ENCODE assay signal across 26 mouse cellular contexts in genomic region chr8:90115436-90115835, GRCm38 (mm10).
DNase-seq lines count a peak whose midpoint lies in the region; TF ChIP-seq lines count a peak whose summit lies in the region.
"Had no signal": no experiment of that assay in that cellular context is flagged by ENCODE, and none has a peak within 500 bp of the region (broad histone marks: within the 10 kb centered on the region; RNA-seq: fewer than 3 reads in every experiment).

No protein-coding gene starts in this region.

- H3K4me3 ChIP-seq in layer of hippocampus, adult 2 months: no peak overlapping the region
- H3K4me3 ChIP-seq: forebrain, embryonic 10.5 days; heart, embryonic 12.5 days; kidney, embryonic 15.5 days; limb, embryonic 13.5 days; liver, embryonic 12.5 days; neural tube, embryonic 15.5 days had no signal

- peak; percentile 8 to 13 for DNase-seq in layer of hippocampus, adult 2 months (ENCODE audit: low spot score in 2 of 2)
- DNase-seq in layer of hippocampus, adult 9-10 months (ENCODE audit: low spot score): no peak
- DNase-seq in frontal cortex, adult 2 months (ENCODE audit: extremely low spot score in 1 of 2, low spot score in 1 of 2): peak; percentile 38 to 57
- peak; percentile 3 to 18 for DNase-seq in left cerebral cortex, postnatal 10 days (ENCODE audit: extremely low spot score in 1 of 2, low spot score in 2 of 2)
- DNase-seq in right cerebral cortex, postnatal 14 days: peak; percentile 8
- no peak for DNase-seq in heart, postnatal 14 days
- DNase-seq in spleen, postnatal 36 days (ENCODE audit: low spot score in 2 of 2): no peak
- DNase-seq in kidney, postnatal 4 days: no peak
- DNase-seq: adrenal gland, postnatal 25 days; cerebellum, adult 11 months; cerebellum, postnatal 10 days; forebrain, postnatal 0 days; gastrocnemius, postnatal 14 days; heart, adult 11 months; heart, postnatal 10 days; kidney, adult 11 months; kidney, postnatal 36 days; lung, adult 18-20 months; lung, postnatal 10 days had no signal

- intact Hi-C loops in left cerebral cortex, postnatal 10 days (cut with DNase I): no loop called here
- intact Hi-C loops in heart, postnatal 14 days (cut with DNase I): no loop called here

- no peak overlapping the region for H3K27ac ChIP-seq in layer of hippocampus, adult 2 months
- H3K27ac ChIP-seq: forebrain, embryonic 10.5 days; hindbrain, postnatal 0 days; kidney, embryonic 15.5 days; limb, embryonic 13.5 days; liver, embryonic 12.5 days; neural tube, embryonic 15.5 days had no signal

- TF ChIP-seq CTCF in layer of hippocampus, adult 2 months (conservative IDR thresholded peaks at IDR 0.05): no peak

Comparison
In these comparisons a context has a peak if more than half of its experiments do, and no peak if none do; other contexts are left out.
1. DNase-seq: peak in layer of hippocampus, adult 2 months (2 of 2), frontal cortex, adult 2 months (2 of 2), left cerebral cortex, postnatal 10 days (2 of 2) and right cerebral cortex, postnatal 14 days (single experiment); none in layer of hippocampus, adult 9-10 months (single experiment), heart, postnatal 14 days (0 of 2), spleen, postnatal 36 days (0 of 2) and kidney, postnatal 4 days (0 of 2).